Mouse (Mus musculus) midbrain, embryonic 16.5 days (tissue): ENCODE data around the gene Acap1. TPM values are rescaled to one million over a fixed set of nuclear protein-coding genes. Genes with fewer than 3 reads are reported as not detected.

Experiments used
- ATAC-seq: fragments of 200-750 bp; cut with Nextera tagmentation; 2 replicates; pipeline ENCODE4 v1.8.0; 2017; ENCODE audit warnings: moderate TSS enrichment
- H3K27ac ChIP-seq: fragments of 300-500 bp; sonication (generic); 2 replicates; pipeline ENCODE4 v1.5.1; 2014; ENCODE audit warnings: mild to moderate bottlenecking, low read length, mixed read lengths
- H3K27me3 ChIP-seq: fragments of 300-500 bp; sonication (generic); 2 replicates; pipeline ENCODE4 v1.6.1; 2014; ENCODE audit warnings: low read depth, low read length, mixed read lengths; ENCODE audit not compliant: control insufficient read depth, insufficient read depth
- H3K36me3 ChIP-seq: fragments of 300-500 bp; sonication (generic); 2 replicates; pipeline ENCODE4 v1.6.1; 2014; ENCODE audit warnings: mild to moderate bottlenecking, low read length, moderate library complexity, mixed read lengths; ENCODE audit not compliant: control insufficient read depth, insufficient read depth
- H3K4me1 ChIP-seq: fragments of 300-500 bp; sonication (generic); 2 replicates; pipeline ENCODE4 v1.6.1; 2014; ENCODE audit warnings: mild to moderate bottlenecking, low read length, mixed read lengths; ENCODE audit not compliant: control insufficient read depth, insufficient read depth
- H3K4me2 ChIP-seq: fragments of 300-500 bp; sonication (generic); 2 replicates; pipeline ENCODE4 v1.6.1; 2014; ENCODE audit warnings: mild to moderate bottlenecking, low read length, mixed read lengths
- H3K4me3 ChIP-seq: fragments of 300-500 bp; sonication (generic); 2 replicates; pipeline ENCODE4 v1.5.1; 2014; ENCODE audit warnings: low read depth, mild to moderate bottlenecking, low read length, moderate library complexity, mixed read lengths
- H3K9ac ChIP-seq: fragments of 300-500 bp; sonication (generic); 2 replicates; pipeline ENCODE4 v1.6.1; 2014; ENCODE audit warnings: low read depth, low read length, mixed read lengths
- H3K9me3 ChIP-seq: fragments of 300-500 bp; sonication (generic); replicated peaks from 2 replicates; pipeline ENCODE4 v1.6.1; 2014; ENCODE audit warnings: mild to moderate bottlenecking, low read length, mixed read lengths; ENCODE audit not compliant: control insufficient read depth, poor library complexity, severe bottlenecking
- WGBS: fragments of 180-500 bp; shearing (Covaris S2); extraction: QIAGEN DNeasy Blood & Tissue Kit; methylation state at CpG from one replicate; pipeline ENCODE4 v1.1.7; 2014; 5-methylcytosine and 5-hydroxymethylcytosine counted together
- microRNA-seq: library from miRNA; unstranded; fragments of <30 nt; microRNA quantifications from one replicate; pipeline ENCODE4, GENCODE M21; 2017
- polyA plus RNA-seq: library from polyadenylated mRNA; unstranded; fragments of >200 nt; fragmentation: Nextera tagmentation; extraction: Ambion mirVana; gene quantifications from 2 replicates; pipeline ENCODE4 v1.2.1, GENCODE M21; 2015

The Acap1 gene
- polyA plus RNA-seq, 1 experiment from 2014 or later: 0.26 TPM

DNA sequence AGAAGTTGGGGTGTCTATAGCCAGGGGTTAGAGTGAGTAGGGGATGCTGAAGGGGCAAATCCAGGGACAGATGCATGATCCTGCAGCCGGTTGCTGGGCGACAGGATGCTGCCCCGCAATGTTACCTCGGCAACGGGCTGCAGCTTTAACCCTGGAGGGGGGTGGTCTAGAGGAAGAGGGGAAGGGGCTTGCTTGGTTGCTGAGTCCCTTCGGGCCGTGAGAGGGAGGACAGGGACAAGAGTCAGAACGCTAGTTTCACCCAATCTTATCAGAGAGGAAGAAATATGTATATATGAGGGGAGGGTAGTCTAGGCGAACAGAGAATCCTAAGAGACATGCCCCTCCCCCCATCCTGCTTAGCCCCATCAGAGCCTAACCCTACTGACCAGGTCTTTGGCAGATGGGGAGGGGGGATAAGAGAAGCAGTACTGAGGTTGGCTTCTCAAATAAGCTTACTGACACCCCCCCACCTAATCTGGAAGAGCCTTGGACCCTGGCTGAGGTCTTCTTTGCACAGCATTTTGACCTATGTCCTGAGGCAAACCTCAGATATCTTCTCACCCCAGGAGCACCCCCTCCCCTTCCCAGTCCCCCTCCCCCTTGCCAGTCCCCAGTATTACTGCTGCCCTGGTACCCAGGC is 59.9 kb downstream of the Acap1 start:
- peak overlapping the region; percentile 99 for H3K9ac ChIP-seq
- H3K4me1 ChIP-seq: peaks cover 30% of the 10 kb centered on the region
- H3K4me3 ChIP-seq: peak overlapping the region; percentile 94
- H3K4me2 ChIP-seq: peak overlapping the region; percentile 97
- WGBS: 2% methylated on average over 9 of the region's 9 CpGs
- H3K27me3 ChIP-seq: no peaks in the 10 kb centered on the region
- peak overlapping the region; percentile 98 for H3K27ac ChIP-seq
- peaks cover 10% of the 10 kb centered on the region for H3K36me3 ChIP-seq
- ATAC-seq: no peak
- H3K9me3 ChIP-seq: no peaks in the 10 kb centered on the region

DNA sequence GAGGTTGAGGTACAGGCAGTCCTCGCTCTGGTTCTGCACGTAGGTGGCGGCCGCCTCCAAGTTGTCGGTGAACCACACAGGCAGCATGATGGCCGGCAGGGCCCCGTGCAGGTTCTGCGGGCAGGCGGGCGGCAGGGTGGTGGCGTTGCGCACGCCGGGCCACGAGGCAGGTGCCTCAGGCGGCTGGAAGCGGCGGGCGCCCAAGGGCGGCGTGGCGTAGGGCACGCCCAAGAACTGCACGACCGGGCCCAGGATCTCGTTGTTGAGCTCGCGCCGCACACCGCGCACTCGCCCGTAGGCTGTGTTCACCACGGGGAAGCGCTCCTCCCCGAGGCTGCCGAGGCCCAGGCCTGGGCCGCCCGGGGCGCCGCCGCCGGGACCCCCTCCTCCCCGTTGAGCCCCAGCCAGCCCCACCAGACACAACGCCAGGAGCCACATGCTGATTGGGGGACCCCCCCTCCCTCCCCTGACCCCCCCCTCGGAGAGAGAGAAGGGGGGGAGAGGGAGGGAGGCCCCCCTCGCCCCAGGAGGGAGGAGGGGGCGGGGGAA is 61.3 kb downstream of the Acap1 start:
- peaks cover 26% of the 10 kb centered on the region for H3K4me1 ChIP-seq

DNA sequence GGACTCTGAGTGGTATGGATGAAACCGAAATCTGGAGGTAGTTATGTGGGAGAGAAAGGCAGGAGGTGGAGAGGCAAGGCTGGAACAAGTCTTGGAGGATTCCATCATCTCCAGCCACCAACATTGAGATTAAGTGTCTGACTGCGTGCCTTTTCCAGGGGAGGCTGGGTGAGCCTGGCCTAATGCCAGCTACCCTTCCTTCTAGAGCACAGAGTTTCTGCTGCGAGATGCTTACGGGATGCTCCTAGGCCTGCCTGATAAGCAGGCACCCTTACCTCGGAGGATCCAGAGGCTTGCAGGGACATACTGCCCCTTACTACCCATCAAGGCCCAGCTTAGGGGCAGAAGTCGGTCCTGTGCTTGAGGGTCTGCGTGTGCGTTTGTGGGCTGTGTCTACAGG is 61.8 kb downstream of the Acap1 start:
- Histone ChIP-seq H3K4me1 (peaks cover 23% of the 10 kb centered on the region), H3K36me3 (peaks cover 13% of the 10 kb centered on the region), H3K4me2 (peak overlapping the region; percentile 97), H3K27ac (peak overlapping the region; percentile 50; the same call in 1 of the 2 replicates), H3K27me3 (no peaks in the 10 kb centered on the region), H3K4me3 (peak overlapping the region; percentile 94), H3K9me3 (no peaks in the 10 kb centered on the region), H3K9ac (peak overlapping the region; percentile 99)
- WGBS: 58% methylated on average over 8 of the region's 8 CpGs
- ATAC-seq: no peak

More for the DNA sequence above, 61.3 kb downstream of the Acap1 start:
- WGBS: 8% methylated on average over 42 of the region's 48 CpGs
- H3K27ac ChIP-seq: peak overlapping the region; percentile 50; the same call in 1 of the 2 replicates
- H3K36me3 ChIP-seq: peaks cover 13% of the 10 kb centered on the region
- H3K9ac ChIP-seq: peak overlapping the region; percentile 99
- H3K4me3 ChIP-seq: peak overlapping the region; percentile 94
- H3K4me2 ChIP-seq: peak overlapping the region; percentile 97
- H3K9me3 ChIP-seq: no peaks in the 10 kb centered on the region
- no peaks in the 10 kb centered on the region for H3K27me3 ChIP-seq
- no peak for ATAC-seq

Small RNA genes within 50 kb of the gene (microRNA-seq; reads per million reads assigned to microRNA genes)
- not detected for gene Mir6924

Other genes with a start within 250 kb of the Acap1 start
- not detected in 2 replicates for gene Sox15, start 240.2 kb downstream of the Acap1 start, polyA plus RNA-seq
- 101 and 104 TPM in 2 replicates for gene Mpdu1, start 232.9 kb downstream of the Acap1 start, polyA plus RNA-seq
- 6.4 and 9.7 TPM in 2 replicates for gene Cd68, start 229.4 kb downstream of the Acap1 start, polyA plus RNA-seq
- gene Eif4a1, start 223.1 kb downstream of the Acap1 start, polyA plus RNA-seq: 477 and 496 TPM in 2 replicates
- 94.0 and 98.5 TPM in 2 replicates for gene Senp3, start 213.5 kb downstream of the Acap1 start, polyA plus RNA-seq
- gene Tnfsf13, start 209.8 kb downstream of the Acap1 start, polyA plus RNA-seq: 0.53 and 0.66 TPM in 2 replicates
- 2.3 and 3.0 TPM in 2 replicates for gene Tnfsf12, start 199.7 kb downstream of the Acap1 start, polyA plus RNA-seq
- gene Tnfsfm13, start 199.4 kb downstream of the Acap1 start, polyA plus RNA-seq: 0.60 and 0.87 TPM in 2 replicates
- gene Polr2a, start 136.9 kb downstream of the Acap1 start, polyA plus RNA-seq: 13.0 and 15.5 TPM in 2 replicates
- gene Slc35g3, start 133.6 kb downstream of the Acap1 start, polyA plus RNA-seq: 0.21 and 0.22 TPM in 2 replicates
- 4.2 and 5.2 TPM in 2 replicates for gene Zbtb4, start 129.6 kb downstream of the Acap1 start, polyA plus RNA-seq
- 1.4 and 1.6 TPM in 2 replicates for gene Chrnb1, start 99.6 kb downstream of the Acap1 start, polyA plus RNA-seq
- 4.1 and 4.5 TPM in 2 replicates for gene Fgf11, start 93.7 kb downstream of the Acap1 start, polyA plus RNA-seq
- 0.54 and 0.56 TPM in 2 replicates for gene Tmem102, start 89.9 kb downstream of the Acap1 start, polyA plus RNA-seq
- not detected in 2 replicates for gene Gm39566, start 80.2 kb downstream of the Acap1 start, polyA plus RNA-seq
- gene Spem2, start 77.1 kb downstream of the Acap1 start, polyA plus RNA-seq: not detected in 2 replicates
- 0.24 and 0.68 TPM in 2 replicates for gene Spem1, start 73.4 kb downstream of the Acap1 start, polyA plus RNA-seq
- 20.6 and 21.5 TPM in 2 replicates for gene Nlgn2, start 57.8 kb downstream of the Acap1 start, polyA plus RNA-seq
- 271 and 312 TPM in 2 replicates for gene Tmem256, start 57.0 kb downstream of the Acap1 start, polyA plus RNA-seq
- 46.3 and 48.1 TPM in 2 replicates for gene Plscr3, start 49.2 kb downstream of the Acap1 start, polyA plus RNA-seq
- 0.11 and 0.35 TPM in 2 replicates for gene Tnk1, start 36.8 kb downstream of the Acap1 start, polyA plus RNA-seq
- gene Tmem95, start 17.5 kb downstream of the Acap1 start, polyA plus RNA-seq: not detected in 2 replicates
- gene Kctd11, start 14.1 kb downstream of the Acap1 start, polyA plus RNA-seq: 1.3 and 1.9 TPM in 2 replicates
- 6.6 and 7.4 TPM in 2 replicates for gene 2810408A11Rik, start 5.4 kb upstream of the Acap1 start, polyA plus RNA-seq
- 18.7 and 24.1 TPM in 2 replicates for gene Neurl4, start 5.5 kb upstream of the Acap1 start, polyA plus RNA-seq
- 70.3 TPM in 2 replicates for gene Gps2, start 18.3 kb upstream of the Acap1 start, polyA plus RNA-seq
- gene Eif5a, start 26.4 kb upstream of the Acap1 start, polyA plus RNA-seq: 1,061 and 1,062 TPM in 2 replicates
- gene Ybx2, start 40.3 kb upstream of the Acap1 start, polyA plus RNA-seq: 5.1 and 7.2 TPM in 2 replicates
- 3.1 and 3.2 TPM in 2 replicates for gene Slc2a4, start 52.6 kb upstream of the Acap1 start, polyA plus RNA-seq
- gene Cldn7, start 69.2 kb upstream of the Acap1 start, polyA plus RNA-seq: 0.40 and 0.70 TPM in 2 replicates
- 23.0 and 24.4 TPM in 2 replicates for gene Ctdnep1, start 85.6 kb upstream of the Acap1 start, polyA plus RNA-seq
- 162 and 173 TPM in 2 replicates for gene Elp5, start 87.0 kb upstream of the Acap1 start, polyA plus RNA-seq
- 527 and 528 TPM in 2 replicates for gene Gabarap, start 95.6 kb upstream of the Acap1 start, polyA plus RNA-seq
- gene Phf23, start 100.2 kb upstream of the Acap1 start, polyA plus RNA-seq: 51.2 and 58.6 TPM in 2 replicates
- gene Dvl2, start 105.1 kb upstream of the Acap1 start, polyA plus RNA-seq: 21.9 and 26.1 TPM in 2 replicates
- 56.3 and 61.6 TPM in 2 replicates for gene Acadvl, start 119.9 kb upstream of the Acap1 start, polyA plus RNA-seq
- 23.4 and 30.0 TPM in 2 replicates for gene Dlg4, start 121.4 kb upstream of the Acap1 start, polyA plus RNA-seq
- 2.3 and 3.0 TPM in 2 replicates for gene Asgr1, start 158.5 kb upstream of the Acap1 start, polyA plus RNA-seq
- not detected in 2 replicates for gene Asgr2, start 197.1 kb upstream of the Acap1 start, polyA plus RNA-seq
- 1.1 and 1.2 TPM in 2 replicates for gene Mgl2, start 234.8 kb upstream of the Acap1 start, polyA plus RNA-seq